Mouse (Mus musculus): Measurements from ENCODE around the gene Tnrc6b.
"Not testable (repeated sequence)": the region's sequence is repeated elsewhere in the genome, so short reads cannot be mapped to it uniquely, and the experiment has no call there.

Tnrc6b gene

GRCm38 (mm10) chr15:80928811-80929355, 217.8 kb downstream of the Tnrc6b start:
- DNase-seq, result no peak

GRCm38 (mm10) chr15:80930048-80930571, 219.0 kb downstream of the Tnrc6b start:
- no peak for DNase-seq

DNA sequence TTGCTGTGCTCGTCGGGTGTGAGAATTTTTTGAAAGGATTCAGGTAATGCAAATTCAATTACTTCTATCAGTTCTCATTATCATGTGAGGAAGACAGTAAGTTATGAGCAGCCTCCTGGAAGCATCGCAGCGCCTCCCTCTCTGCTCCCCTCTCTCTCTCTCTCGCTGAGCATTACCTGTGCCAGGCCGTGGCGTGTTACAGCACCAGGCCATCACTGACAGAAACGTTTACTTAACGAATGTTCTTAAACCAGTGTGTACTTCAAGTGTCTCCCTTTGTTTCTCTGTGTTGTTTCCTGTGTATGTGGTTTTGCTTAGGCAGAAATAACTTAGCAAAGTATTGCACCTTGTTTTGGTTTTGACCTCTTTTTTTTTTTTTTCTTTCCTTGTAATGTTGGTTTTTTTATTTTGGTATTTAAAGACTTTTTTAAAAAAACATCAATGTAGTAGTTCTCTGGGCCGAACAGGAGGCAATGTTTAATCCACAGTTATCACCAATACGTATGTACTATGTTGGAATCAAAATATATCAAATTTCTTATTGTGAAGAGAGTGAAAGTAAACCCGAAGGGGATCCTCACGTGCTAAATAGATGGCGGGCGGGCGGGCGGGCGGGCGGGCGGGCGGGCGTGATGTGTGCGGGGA, 219.7 kb downstream of the Tnrc6b start:
- not testable (repeated sequence) for DNase-seq

GRCm38 (mm10) chr15:80931345-80931960, 220.3 kb downstream of the Tnrc6b start:
- no peak for DNase-seq

DNA sequence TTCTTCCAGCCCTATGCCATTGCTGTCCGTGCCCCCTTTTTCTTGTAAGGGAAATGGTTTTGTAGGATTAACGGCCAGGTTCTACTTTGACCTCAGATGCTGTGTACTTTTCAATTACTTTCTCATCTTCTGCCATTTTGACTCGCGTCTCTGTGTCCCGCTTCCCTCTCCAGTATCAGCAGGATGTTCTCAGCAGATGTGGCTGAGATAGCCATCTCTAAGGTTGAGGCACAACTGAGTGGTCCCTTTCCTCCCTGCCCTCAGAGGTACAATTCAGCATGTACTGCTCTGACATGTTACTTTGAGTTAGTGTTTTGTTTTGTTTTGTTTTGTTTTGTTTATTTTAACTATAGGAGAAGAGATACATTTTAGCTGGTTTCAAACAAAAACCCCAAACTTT, 223.7 kb downstream of the Tnrc6b start:
- no peak for DNase-seq

- no peak for DNase-seq
Measured at GRCm38 (mm10) chr15:80936686-80937085, 225.6 kb downstream of the Tnrc6b start.

DNA sequence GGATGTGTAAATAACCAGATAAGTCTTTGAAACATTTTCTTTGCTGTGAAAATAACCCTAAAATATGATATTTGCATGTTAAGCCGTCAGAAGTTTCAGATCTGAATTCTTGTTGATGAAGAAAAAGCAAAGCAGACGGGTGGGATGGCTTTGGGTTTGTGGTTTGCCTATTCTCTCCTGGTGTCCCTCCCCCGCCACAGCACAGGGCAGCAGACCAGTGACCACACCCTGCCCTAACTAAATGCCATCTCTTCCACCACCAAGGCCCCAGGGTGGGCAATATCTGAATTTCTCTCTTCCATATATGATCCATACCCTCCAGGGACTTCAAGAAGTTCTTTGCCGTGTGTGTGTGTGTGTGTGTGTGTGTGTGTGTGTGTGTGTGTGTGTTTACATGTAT, 227.5 kb downstream of the Tnrc6b start:
- DNase-seq, result no peak

- no peak for DNase-seq
Measured at GRCm38 (mm10) chr15:80939401-80939800, 228.3 kb downstream of the Tnrc6b start.

DNA sequence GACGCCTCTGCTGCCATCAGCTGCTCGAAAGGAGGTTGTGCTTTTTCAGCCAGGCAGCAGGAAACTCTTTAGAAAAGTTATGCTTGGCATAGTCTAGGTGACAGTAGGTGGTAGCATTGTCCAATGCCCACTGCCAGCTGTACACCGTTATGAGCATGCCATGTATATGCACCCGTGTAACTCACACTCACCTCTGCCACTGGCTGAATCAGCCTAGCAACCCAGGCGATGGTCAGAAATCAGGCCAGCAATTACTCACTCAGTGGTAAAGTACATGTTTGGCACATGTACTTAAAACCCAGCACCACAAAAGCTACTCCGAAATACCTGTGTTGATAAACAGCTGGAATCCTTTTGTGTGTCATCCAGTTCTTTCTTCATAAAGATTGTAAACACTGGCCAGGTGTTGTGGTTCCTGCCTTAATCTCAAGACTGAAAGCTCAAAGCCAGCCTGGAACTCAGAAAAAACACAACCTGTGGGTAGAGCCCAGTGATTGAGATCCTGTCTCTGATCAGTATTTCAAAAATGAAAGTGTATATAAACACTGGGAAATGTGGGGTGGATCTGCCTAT, 230.4 kb downstream of the Tnrc6b start:
- no peak for DNase-seq

DNA sequence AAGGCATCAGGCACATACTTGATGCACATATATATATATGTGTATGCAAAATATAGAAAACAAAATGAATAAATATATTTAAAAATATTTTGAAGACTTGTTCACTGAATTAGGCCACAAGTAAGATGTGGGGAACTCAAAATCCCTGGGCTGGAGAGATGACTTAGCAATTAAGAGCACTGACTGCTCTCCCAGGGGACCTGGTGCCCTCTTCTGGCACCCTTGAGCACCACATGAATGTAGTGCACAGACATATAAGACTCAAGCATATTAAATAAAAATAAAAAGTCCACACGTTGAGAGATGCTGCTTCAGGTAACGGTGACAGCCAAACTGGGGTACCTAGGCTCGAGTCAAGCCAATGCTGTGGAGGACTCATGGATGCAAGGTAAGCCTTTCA, 234.7 kb downstream of the Tnrc6b start:
- DNase-seq, result peak in 1 of 2 experiments; percentile 49

DNA sequence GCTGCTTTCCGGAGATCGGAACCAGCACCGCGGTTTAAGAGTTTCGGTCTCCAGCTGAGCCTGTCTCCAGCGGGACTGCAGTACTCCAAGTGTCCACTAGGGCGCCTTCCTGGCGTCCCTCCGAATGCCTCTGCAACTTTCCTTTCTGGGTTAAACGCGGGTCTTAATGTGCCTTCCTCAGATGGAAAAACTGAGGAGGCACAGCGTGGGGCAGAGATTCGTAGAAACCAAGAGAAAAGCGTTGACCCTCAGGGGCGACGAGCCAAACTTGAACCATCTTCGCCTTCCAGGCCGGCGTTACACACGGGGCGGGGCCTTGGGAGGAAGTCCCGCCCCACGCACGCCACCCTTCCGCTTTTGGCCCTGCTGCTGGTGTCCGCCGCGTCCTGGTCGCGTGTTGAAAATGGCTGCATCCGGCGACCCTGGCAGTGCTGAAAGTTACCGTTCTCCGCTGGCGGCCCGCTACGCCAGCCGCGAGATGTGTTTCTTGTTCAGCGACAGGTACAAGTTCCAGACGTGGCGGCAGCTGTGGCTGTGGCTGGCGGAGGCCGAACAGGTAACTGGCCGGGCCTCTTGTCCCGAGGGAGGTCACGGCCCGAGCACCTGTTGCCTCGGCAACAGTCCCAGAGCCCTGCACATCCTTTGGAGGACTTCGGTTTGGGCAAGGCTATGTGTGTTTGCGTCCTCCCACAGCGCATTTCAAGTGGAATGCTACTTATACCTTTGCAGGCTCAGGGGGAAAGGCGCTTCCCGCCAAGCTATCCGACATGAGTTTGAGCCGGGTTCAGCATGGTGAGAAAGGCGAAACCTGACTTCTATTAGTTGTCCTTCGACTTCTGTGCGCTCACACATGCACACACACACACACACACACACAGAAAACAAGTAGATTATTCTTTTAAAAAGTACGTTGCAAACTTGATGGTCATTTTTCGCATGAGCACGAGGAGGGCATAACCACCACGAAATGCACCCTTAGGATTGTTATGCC, 237.3 kb downstream of the Tnrc6b start, which contains the start of gene Adsl:
TSS of gene Adsl (plus strand) at position 346 of the 991 bp plus-strand sequence.
- DNase-seq, result peak; percentile 91 to 93

- no peak for DNase-seq
Measured at GRCm38 (mm10) chr15:80949431-80949830, 238.3 kb downstream of the Tnrc6b start.

DNA sequence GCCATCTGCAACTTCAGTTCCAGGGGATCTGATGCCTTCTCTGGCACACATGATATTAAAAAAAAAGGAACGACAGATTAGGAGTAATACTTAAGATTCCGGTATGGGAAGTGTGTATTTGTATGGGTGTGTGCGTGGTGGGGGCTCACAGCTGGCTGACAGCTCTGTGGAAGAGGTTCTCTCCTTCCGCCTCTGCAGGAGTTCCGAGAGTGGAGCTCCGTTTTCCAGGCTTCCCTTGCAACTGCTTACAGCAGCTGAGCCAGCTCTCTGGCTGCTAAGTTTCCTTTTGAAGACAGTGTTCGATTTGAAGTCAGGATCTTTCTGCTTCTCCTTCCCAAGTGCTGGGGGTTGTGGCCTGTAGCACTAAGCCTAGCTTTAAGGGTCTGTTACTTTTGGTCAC, 238.9 kb downstream of the Tnrc6b start:
- no peak for DNase-seq

- DNase-seq, result no peak
Measured at GRCm38 (mm10) chr15:80953971-80954370, 242.9 kb downstream of the Tnrc6b start.

DNA sequence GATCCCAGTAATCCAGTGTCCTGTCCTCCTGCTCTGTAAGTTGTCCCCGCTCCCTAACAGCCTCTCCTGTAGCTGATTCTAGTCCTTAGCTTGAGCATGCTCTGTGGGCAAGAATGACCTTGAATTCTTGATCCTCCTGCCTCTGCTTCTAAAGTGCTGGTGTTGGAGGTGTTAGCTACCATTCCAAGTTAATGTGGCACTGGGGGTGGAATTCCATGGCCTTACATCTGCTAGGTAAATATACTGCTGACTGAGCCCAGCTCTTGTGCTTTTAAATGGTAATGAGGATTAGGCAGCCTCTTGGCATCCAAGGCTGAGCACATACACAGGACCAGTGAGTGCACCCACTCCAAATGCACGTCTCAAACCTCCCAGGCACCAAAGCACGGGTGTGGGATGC, 243.7 kb downstream of the Tnrc6b start:
- DNase-seq, result no peak

- no peak for DNase-seq
Measured at GRCm38 (mm10) chr15:80955836-80956438, 244.8 kb downstream of the Tnrc6b start.

GRCm38 (mm10) chr15:80969371-80969770, 258.3 kb downstream of the Tnrc6b start:
- DNase-seq, result no peak

GRCm38 (mm10) chr15:80974311-80974710, 263.2 kb downstream of the Tnrc6b start:
- no peak for DNase-seq

- DNase-seq, result no peak
Measured at GRCm38 (mm10) chr15:80975666-80976065, 264.6 kb downstream of the Tnrc6b start.

- peak; percentile 93 to 96 for DNase-seq
Measured at GRCm38 (mm10) chr15:80977620-80978334, 266.7 kb downstream of the Tnrc6b start, which contains the start of gene Sgsm3. Gene Sgsm3, plus strand, starts transcription at chr15:80977765.

GRCm38 (mm10) chr15:80979611-80980010, 268.5 kb downstream of the Tnrc6b start:
- no peak for DNase-seq

Measured in cerebellum, postnatal 25 days (tissue).